Mouse (Mus musculus) left cerebral cortex, postnatal 25 days (tissue): ENCODE measurements at regions not wholly inside any gene's neighbourhood (a gene's known extent, or its start where the extent isn't known, plus 50 kb on each side); places are given as distances from the start of the nearest gene placed in this dataset.
A peak's percentile ranks its signal among the peaks of the same experiment; 100 is the strongest.

Experiments
- DNase-seq, 2 experiments: peaks; one replicate each; pipeline ENCODE4 v3.0.0; 2022; ENCODE audit warnings: low spot score in 2 of 2, mixed read lengths in 1 of 2
- intact Hi-C: fragments of 180-260 bp; cut with DNase I; formaldehyde crosslinking; loops from one replicate; pipeline ENCODE4 v1.15.1; 2025

DNA sequence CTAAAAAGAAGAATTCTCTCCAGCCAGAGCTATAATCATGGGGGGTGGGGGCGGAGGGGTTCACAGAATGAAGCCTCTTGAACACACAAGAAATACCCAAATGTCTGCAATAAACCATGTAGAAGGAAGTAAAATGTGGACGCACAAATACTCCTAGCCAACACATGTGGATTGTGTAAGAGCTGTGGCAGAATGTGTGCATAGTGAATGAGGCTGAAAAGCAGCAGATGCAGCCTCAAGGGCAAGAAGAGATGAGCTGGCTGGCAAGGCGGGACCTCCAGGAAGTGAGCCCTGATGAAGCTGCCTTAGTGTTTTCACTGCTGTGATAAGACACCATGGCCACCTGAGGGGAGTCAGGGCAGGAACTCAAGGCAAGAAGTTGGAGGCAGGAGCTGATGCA, 53.3 kb upstream of the Arhgap28 start:
- no peak for DNase-seq
- intact Hi-C loops = no loop called here

- intact Hi-C loops = no loop called here
Observed at GRCm38 (mm10) chr17:68060455-68060854, 56.5 kb upstream of the Arhgap28 start.

GRCm38 (mm10) chr17:68065751-68066150, 61.8 kb upstream of the Arhgap28 start:
- intact Hi-C loops = no loop called here
- DNase-seq = no peak

More at GRCm38 (mm10) chr17:68060455-68060854, 56.5 kb upstream of the Arhgap28 start:
- DNase-seq = no peak

GRCm38 (mm10) chr17:68066204-68066603, 62.3 kb upstream of the Arhgap28 start:
- intact Hi-C loops = no loop called here
- DNase-seq = no peak

DNA sequence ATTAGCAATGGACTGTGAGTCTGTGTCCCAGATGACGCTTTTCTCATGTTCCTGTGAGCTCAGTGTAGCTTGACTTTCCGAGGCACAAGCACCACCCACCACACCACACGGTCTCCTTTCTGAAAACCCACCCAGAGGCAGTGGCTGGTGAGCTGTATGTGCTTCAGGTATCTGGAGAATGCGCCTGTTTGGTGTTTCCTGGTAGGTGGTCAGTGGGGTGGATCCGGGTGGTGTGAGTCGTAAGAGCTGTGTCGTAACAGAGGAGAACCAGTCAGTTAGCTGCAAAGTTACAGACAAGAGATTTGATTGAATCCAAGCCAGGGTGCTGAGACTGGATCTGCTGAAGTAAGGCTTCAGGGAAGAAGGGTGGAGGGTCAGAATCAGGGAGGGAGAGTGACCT, 65.1 kb upstream of the Arhgap28 start:
- intact Hi-C loops = no loop called here
- DNase-seq = no peak

DNA sequence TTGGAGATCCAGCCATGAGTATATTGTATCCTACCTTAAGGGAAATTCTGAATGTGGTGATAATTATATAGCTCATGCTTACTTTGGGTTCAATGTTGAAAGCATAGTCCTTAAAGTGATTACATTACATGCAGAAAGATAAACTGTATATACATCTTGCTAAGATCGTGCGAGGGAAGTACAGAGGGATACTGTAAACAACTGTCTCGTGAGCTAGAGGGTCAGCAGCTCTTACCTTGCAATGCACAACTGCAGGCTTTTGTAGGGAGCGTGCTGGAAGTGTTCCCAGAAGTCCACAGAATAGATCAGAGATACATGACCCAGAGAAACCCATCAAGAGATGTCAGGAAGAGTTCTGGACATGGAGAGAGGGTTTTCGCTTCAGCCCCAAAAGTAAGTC, 65.6 kb upstream of the Arhgap28 start:
- intact Hi-C loops = no loop called here
- DNase-seq = no peak

- no peak for DNase-seq
- intact Hi-C loops = no loop called here
Observed at GRCm38 (mm10) chr17:68071472-68071871, 67.6 kb upstream of the Arhgap28 start.

GRCm38 (mm10) chr17:68075712-68076111, 71.8 kb upstream of the Arhgap28 start:
- DNase-seq = peak in 1 of 2 experiments; percentile 46
- intact Hi-C loops = no loop called here

- intact Hi-C loops = no loop called here
- DNase-seq = peak in 1 of 2 experiments; percentile 28
Observed at GRCm38 (mm10) chr17:68078709-68079108, 74.8 kb upstream of the Arhgap28 start.

GRCm38 (mm10) chr17:68084446-68084845, 80.5 kb upstream of the Arhgap28 start:
- no peak for DNase-seq
- intact Hi-C loops = no loop called here

- intact Hi-C loops = no loop called here
- no peak for DNase-seq
Observed at GRCm38 (mm10) chr17:68087149-68087548, 83.2 kb upstream of the Arhgap28 start.

DNA sequence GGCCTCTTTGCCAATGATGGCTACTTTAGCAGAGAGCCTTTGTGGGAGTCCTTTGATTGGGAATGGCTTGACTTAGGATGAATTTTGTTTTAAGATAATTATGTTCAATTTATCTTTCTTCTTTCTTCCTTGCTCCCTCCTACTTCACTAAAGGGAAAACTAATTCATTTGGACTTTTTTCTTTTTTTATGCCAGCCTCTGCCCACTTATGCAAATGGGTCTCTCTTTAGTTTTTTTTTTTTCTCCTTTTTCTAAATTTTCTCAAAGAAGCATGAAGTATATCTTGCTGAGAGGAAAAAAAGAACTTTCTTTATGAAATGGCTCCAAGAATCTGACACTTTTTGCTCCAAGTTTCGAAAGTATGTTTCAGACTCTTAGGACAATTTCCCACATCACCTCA, 85.3 kb upstream of the Arhgap28 start:
- peak in 1 of 2 experiments; percentile 62 for DNase-seq
- intact Hi-C loops = no loop called here

DNA sequence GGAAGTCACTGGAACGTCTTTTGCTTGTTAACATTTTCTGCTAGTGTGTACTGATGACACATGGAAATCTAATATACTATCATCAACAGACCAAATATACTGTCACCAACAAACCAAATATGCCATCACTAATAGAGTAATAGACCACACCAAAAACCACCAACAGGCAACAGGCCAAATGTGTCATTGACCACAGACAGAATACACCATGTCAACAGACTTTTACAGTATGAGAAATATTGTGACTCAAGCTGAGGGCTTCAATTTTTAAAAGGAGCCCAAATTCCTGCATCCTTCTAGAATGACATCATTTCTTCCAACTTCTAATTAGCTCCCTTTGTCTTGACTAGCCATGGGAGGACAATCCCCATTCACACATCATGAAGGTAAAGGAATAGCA, 85.9 kb upstream of the Arhgap28 start:
- no peak for DNase-seq
- intact Hi-C loops = no loop called here

GRCm38 (mm10) chr17:68096982-68097381, 93.1 kb upstream of the Arhgap28 start:
- no peak for DNase-seq

DNA sequence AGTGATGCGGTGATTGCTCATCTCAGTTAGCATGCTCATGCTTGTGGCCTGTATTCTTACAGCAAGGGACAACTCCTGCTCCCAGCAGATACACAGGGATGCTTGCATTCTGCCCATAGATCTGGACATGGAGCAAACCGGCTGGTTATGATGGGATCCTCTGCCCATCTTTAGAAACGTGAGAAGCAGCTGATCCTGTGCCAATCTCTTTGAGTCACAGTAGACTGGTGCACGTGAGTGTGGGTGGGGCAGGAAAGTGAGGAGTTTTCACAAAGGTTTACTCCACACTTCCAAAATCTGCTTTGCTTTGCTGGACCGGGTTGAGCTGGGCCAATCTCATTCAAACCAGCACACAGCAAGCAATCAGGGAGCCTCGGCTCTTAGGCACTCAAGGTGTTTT, 93.5 kb upstream of the Arhgap28 start:
- intact Hi-C loops = no loop called here
- peak in 1 of 2 experiments; percentile 32 for DNase-seq

More at GRCm38 (mm10) chr17:68096982-68097381, 93.1 kb upstream of the Arhgap28 start:
- intact Hi-C loops = no loop called here

DNA sequence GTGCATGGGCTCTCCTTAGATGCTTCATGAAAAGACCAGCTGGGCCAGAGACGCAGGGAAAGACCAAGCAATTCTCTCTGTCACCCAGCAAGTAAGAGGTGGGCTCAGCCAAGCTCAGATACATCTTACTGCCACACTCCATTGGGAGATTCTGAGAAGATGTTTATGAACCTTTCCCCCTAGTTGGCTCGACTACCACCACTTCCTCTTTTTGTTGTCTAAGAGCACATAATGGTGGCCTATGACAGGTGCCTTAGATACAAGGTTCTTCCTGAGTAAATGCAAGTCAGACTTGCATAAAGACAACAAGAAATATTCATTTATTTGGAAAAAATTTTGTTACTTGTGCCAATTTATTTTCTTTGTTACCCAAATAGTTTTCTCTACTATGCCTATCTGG, 96.2 kb upstream of the Arhgap28 start:
- intact Hi-C loops = no loop called here
- no peak for DNase-seq

GRCm38 (mm10) chr17:68103346-68103745, 99.4 kb upstream of the Arhgap28 start:
- DNase-seq = no peak
- intact Hi-C loops = no loop called here

DNA sequence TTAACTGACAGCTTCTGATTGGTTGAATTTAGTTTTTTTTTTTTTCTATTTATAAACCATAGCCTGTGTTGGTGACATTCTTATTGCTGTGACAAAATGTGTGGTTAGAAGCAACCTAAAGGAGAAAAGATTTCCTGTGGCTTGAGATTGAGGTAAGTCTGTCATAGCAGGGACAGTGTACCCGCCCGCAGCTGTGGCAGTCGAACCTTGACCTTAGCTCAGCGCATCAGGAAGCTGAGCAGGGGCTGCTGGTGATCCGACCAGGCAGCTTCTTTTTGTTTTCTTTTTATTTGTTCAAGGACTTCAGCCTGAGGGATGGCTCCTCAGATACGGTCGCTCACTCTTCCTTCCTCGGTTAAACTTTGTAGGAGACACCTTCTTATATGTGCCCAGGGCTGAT, 102.4 kb upstream of the Arhgap28 start:
- DNase-seq = no peak
- intact Hi-C loops = no loop called here

GRCm38 (mm10) chr17:68107875-68108274, 104.0 kb upstream of the Arhgap28 start:
- DNase-seq = no peak
- intact Hi-C loops = no loop called here

GRCm38 (mm10) chr17:68111834-68112473, 108.0 kb upstream of the Arhgap28 start:
- intact Hi-C loops = no loop called here
- no peak for DNase-seq

DNA sequence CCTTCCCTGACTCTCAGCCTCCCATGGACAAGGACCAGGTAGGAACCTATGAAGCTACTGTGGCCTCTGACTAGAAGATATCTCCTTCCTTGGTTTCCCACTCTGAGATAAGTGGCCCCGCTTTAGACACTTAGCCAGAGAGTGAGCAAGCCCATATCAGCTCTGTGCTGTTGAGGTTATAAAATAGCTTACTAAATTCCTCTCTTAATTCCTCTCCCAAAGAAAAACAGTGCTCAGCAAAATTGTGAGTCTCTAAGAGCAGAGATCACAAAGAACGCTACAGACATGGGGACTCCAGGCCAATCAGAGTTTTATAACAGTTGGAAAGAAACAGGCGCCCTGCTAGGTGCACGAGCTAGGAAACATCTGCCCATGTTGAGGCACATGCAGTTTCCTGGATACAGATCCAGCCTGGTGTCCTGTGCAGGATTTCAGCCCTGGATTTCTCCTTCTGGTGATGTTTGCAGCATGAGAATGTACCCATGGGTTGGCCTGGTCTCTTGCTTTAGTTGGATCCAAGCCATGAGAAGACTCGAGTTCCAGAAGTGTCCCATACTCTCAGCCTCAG, 108.9 kb upstream of the Arhgap28 start:
- intact Hi-C loops = no loop called here
- DNase-seq = no peak

- intact Hi-C loops = no loop called here
- DNase-seq = no peak
Observed at GRCm38 (mm10) chr17:68115599-68115998, 111.7 kb upstream of the Arhgap28 start.
